Mouse (Mus musculus): ENCODE results near the gene Sorcs3. TPM values are rescaled to one million over a fixed set of nuclear protein-coding genes. Genes with fewer than 3 reads are reported as not detected.

The Sorcs3 gene
- not detected in 2 replicates for polyA plus RNA-seq (2012; rRNA removed)

DNA sequence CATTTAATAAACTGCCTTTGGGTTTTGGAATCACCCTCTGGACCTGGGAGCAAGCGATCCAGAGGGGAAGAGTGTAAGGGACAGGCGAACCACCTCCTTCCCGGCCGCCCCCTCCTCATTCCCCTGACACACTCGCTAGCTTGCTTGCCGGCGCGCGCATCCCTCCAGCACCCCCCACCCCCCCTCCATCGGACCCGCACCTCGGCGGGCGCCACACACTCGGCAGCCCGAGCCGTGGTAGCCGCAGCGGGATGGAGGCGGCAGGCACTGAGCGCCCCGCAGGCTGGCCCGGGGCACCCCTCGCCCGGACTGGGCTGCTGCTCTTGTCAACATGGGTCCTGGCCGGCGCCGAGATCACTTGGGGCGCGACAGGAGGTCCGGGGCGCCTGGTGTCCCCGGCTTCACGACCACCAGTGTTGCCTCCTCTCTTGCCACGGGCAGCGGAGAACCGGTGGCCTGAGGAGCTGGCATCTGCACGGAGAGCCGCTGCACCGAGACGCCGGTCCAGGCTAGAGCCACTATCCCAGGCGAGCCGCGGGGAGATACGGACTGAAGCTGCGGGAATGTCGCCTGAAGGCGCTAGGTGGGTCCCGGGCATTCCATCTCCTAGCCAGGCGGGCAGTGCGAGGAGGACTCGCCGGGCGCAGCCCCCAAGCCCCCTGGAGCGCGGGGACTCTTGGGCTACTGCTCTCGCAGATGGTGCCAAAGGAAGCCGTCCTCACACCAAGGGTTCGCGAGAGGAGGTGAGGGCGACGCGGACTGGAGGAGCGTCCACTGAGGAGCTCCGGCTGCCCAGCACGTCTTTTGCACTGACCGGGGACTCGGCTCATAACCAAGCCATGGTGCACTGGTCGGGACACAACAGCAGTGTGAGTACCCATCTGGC is at the start of gene Sorcs3:
Sorcs3 (plus strand) TSS at position 97 of the 886 bp plus-strand sequence.
- DNase-seq (ENCODE audit: low spot score) = no peak

DNA sequence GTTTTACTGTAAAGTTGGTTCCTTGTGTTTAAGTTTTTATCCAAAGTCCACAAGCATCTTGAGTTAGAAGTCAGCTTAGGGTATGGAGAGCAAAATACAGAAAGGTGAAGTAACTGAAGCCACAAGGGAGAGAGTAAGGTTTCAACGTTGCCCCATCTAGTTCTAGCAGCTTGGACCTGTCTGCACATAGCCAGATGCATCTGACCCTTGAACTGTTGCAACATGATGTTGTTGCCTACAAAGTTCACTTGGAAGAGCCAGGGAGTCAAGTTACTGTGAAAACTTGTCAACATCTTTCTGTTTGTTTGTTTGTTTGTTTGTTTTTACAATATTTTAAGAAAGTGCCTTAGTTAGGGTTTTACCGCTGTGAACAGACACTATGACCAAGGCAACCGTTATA is 40.5 kb upstream of the Sorcs3 start:
- no peak for DNase-seq (ENCODE audit: low spot score)

DNA sequence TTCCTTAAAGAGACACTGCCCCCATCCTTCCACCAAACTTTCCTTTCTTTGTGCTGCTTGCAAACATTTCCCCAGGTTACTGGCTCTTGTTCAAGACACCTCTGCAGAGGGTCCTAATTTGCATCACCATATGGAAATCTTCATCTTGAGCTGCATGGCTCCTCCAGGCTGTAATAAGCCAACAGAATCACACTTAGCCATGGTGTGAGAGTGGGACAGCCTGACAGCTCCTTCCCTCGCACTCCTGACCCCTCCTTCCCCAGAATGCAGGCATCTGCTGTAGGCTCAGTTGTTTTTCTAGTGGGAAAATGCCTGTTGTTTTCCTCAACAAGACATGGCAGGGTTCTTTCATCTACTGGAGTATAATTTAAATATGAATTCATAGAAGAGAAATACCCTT is 38.7 kb upstream of the Sorcs3 start:
- DNase-seq (ENCODE audit: low spot score) = no peak

DNA sequence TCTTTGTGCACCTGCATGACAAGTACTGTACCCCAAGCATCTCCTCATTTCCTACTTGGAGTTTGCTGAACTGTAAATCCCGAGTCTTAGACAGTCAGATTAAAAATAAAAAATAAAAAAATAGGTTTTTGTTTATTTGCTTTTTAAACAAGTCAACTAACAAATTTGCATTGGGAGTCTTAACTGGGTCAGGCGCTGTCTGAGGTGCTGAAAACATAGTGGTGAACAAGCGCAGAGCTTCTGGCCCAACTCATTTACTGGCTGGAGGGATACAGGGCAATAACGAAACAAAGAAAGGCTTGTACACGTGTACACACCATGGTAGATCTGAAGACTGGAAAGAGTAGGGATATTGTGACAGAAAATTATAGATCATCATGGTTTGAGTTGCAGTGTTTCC is 37.5 kb upstream of the Sorcs3 start:
- DNase-seq (ENCODE audit: low spot score) = no peak

DNA sequence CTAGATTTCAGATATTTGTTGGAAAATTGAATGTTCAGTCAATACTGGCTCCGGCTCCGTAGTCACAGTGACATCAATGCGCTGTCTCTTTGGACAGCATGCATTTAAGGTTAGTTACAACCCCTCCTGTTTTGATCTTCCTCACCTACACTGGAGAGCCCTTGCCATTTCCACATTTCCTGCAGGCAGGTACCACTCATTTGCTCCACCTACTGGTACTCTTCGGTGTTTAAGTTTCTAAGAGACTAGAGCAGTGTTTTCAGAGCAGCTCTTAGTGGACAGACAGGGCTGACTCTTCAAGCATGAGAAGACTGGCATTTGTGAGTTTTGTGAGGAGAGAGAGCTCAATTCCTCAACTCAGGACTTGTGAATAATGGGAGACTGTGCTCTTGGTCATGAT is 31.1 kb upstream of the Sorcs3 start:
- no peak for DNase-seq (ENCODE audit: low spot score)

DNA sequence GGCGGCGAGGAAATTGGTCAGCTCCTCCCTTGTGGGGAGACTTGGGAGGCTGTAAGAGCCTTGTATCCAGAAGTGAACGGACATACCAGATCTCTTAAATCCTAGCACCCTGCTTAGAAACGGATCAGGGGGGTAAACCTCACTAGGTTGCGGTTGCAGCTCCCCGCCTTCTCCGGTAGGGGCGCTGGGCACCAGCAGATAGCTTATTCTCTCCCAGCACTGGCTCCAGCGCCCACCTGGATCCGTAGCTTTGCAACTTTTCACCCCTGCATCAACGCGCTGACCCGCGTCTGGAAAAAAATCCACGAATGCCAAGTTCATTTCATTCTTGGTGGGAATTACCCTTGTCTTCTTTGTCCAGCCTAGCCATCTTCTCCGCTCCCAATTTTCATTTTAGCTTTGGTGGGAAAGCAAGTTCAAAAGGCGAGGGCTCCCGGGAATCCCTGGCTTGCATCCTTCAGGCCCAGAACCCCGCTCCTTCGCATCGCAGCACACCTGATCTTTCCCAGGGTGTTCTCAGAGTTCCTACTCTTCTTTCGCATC is 1.8 kb upstream of the Sorcs3 start:
- DNase-seq (ENCODE audit: low spot score) = no peak

DNA sequence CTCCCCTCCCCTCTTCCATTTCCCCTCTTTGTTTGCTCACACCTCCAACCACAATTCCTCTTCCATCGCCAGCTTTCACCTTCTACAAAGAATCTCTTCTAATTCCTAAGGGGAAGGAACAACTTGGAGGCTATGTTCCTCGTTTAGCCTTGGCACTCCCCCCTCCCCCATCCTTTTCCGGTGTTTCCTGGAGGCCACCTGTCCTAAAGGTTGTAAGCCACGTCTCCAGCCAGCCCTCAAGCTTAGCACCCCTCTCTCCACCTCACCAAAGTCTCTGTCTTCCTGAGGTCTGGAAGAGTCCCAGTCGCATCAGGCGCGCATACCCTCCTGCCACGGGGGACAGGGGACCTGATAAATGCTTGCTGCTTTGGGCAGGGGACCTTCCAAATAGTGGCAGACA is 1.3 kb upstream of the Sorcs3 start:
- DNase-seq (ENCODE audit: low spot score) = no peak

DNA sequence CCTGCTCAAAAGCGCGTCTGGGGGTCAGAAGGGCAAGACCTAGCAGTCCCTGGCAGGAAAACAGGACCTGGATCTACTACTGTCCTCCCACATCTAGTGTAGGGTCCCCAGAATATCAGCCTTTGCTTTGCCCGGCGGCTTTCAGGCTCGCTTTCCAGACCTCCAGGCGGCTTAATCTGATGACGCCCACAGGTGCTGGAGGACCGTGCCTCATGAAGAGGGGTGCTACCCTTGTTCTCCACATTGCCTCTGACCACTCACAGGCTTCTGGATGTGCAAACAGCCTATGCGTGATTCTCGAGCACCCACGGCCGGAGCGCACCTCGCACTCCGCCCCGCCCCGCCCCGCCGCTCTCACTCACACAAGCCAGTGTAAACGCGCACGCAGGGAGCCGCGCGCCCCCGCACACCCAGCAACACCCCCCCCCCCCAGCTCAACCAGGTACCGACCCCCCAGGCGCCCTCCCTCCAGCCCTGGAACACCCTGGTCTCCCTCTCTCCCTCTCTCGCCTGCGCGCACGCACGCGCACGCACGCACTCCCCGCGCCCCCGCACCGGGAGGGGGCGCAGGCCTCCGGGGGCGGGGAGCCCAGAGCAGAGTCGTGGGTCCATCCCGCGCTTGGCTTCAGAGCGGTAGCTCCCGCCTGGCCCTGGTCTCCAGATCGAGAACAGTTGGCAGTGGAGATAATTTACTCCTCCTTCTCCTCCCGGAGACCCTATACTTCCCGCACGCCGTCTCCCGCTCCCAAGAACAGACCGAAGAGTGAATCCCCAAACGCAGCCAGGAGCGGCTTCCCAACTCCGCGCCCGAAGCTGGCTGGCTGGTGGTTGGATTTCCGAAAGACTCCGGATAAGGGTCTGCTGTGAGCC is 698 bp upstream of the Sorcs3 start:
- DNase-seq (ENCODE audit: low spot score) = no peak

DNA sequence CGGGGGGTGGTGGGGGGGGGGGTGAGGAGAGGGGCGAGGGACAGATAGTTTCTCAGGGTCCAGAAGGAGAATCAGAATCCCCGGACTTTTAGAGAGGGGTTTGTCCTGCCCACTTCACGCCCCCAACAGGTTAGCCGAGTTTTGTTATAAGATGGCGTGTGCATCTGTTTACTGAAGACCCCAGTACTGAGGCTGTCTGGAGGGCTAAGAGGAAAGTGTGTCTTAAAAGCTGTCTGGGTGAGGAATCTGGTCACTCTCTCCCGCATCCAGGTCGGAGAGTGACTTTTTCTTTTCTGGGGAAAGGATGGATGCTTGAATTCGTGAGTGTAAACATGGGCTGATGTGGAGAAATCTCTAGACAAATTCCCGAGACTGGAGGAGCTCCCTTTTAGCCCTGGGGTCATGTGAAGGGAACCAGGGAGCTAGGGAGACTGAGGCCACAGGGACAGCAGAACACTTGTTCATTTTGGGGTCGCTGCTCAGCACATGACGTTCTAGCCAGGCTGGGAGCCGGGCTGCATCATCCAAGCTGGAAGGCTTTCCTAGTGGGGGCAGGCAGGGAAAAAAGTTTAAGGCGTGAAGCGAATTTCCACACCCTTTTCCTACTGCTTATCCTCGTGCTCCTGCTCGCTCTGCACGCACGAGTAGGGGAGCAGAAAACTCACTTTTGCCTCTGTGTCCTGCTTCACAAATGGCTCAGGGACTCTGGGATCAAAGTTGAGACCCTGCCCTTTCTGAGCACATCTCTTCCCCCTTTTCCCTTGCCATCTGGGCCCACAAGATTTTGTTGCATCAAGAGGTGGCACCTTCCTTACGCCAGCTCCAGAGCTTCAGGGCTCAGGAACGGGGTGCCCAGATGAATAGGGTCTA is 1.3 kb downstream of the Sorcs3 start:
- DNase-seq (ENCODE audit: low spot score) = no peak

DNA sequence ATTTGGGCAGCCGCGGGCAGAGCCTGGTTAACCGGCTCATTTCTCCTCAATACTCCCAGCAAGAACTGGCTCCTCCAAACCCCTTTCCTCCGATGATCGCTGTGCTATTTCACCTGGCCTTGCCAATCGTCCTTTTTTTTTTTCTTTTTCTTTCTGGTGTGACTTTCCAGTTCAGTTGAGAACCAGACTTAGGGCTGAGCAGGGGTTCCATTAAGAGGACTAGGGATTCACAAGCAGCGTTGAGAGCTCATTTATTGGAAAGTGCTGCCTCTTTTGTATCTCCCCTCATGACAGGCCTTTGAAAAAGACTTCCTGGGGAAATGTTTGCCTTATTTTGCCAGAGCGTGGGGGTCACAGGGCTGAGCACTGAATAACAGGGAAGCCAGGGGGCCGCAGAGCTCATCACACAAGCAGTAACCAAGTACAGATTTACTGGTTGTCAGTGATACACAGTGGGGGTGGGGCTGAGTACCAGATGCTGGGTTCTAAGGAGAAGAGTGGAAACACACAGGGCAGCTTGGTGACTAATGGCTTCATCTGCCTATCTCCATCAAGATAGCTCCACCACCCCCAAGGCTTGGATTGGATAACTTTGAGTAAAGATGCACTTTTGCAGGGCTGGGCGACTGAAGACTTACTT is 2.0 kb downstream of the Sorcs3 start:
- DNase-seq (ENCODE audit: low spot score) = no peak

DNA sequence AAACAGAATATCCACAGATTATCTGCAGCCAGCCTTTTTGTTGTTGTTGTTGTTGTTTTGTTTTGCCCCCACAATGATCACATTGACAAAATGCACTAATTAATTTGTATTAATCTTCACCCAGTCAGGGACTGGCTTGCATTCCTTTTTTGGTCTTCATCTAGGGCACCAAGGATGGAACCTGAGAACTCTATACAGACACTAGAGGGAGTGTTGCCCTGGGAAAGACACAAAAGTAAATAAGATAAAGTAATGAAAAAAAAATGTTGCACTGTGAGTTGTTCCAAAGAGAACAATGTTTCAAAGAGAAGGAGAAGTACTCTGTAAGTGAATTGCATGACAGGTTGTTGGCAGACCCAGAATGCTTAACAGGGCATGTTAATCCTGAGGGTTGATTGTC is 9.6 kb downstream of the Sorcs3 start:
- no peak for DNase-seq (ENCODE audit: low spot score)

DNA sequence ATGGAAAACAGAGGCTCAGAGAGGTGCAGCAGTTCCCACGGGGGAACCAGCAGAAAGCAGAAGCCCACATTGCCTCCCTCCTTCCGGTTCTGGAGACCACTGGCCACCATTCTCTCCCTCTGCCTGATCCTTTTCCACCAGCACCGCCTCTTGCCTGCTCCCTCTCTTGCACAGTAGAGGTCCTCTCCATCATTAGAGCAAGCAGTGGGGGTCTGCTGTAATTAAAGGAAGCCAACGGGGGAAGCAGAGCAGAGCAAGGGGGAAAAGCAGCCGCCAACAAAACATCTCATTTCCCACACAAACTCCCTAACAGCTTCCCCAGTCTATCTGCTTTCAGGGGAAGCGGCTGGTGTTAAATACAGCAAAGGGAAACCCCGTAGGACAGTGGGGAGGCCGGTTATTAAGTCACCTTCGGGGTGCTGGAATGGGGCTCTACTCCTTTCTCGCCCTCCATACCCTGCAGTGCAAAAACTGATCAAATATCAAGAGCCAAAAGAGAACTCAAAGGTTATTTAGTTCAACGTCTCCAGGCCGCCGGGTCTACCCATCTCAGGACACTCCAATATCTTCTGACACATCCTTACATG is 32.1 kb downstream of the Sorcs3 start:
- no peak for DNase-seq (ENCODE audit: low spot score)

DNA sequence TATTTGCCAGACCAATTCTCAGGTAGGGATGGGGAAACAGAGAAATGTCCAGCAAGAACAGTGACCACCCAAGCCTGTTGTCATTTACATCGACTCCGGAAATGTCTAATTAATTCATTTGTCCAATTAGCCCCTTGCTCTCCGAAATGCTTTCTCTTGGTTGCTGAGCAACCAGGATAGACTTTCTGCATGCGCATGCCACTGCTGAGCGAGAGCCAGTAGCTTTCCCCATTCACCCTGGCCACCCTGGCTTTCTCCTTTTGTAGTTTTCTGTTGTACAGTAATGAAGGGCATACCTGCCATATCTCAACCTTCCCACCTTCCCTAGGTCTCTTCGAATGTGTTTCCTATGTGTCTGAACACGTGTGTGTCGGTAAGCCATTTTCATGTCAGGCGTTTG is 32.6 kb downstream of the Sorcs3 start:
- DNase-seq (ENCODE audit: low spot score) = no peak

DNA sequence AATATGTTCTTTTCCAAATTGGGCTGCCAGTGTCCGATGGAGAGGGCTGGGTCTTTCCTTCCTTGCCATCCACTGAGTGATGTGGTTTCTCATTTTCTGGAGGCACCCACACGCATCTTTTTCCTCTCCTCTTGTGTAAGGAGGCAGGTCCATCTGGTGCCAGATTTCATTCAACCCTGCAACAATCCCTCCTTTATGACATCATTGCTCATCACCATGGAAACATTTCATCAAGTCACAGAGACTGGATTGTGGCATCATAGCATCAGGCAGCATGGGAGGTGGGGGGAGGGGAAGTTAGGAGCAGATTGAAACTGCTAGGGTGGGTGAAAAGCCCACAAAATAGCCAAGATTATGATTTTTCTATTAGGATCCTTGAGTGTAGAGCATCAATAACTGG is 35.1 kb downstream of the Sorcs3 start:
- DNase-seq (ENCODE audit: low spot score) = no peak

DNA sequence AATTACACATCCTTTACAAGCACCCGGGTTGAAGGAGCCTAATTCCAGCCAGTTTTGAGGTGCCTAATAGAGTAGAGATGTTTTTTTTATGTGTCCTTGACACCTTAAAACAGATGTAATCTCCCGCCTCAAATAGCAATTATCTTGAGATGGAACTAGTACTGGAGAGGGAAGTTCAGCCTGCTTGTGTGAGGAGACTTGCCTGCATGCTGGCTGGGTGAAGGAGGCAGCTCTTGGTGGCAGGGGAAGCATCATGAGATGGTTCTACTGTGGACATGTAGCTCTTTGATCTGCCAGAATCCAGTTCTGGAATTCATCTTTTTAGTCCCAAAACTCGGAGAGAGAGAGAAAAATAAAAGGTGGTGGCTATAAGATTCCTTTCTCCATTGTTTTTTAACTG is 38.2 kb downstream of the Sorcs3 start:
- no peak for DNase-seq (ENCODE audit: low spot score)

DNA sequence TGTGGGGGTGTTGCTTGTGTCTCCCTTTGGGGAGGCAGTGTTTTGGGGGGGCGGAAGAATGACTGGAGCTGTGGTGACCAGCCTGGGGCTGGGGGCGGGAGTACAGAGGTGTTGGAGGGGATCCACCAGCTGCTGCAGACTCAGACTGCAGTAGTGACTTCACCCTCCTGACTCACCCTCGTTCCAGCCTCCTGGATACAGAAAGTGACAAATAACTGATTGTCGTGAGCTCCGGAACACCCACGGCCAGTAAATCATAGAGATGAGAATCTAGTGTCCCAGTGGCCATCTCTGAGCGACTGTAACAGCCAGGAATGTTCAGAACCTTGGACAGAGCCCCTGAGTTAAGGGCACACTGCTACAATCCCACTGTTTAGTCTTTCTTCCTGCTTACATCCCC is 53.4 kb downstream of the Sorcs3 start:
- DNase-seq (ENCODE audit: low spot score) = no peak

DNA sequence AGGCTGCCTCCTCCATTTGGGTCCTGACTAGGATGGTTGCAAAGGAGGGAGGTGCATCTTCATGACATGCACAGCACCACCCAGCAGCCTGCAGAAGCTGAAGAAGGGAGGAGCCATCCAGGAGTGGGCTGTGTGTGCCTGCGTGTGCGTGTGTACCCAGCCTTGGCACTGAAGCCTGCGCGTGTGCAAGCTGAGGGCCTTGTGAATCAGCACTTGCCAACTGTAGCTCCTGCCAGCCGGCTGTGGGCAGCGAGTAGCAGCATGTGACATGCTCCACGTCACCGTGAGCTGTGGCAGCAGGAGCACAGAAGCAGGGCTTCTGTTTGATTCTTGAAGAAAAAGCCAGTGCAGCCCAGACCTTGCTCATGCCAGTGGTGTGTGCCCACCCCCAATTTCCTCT is 54.8 kb downstream of the Sorcs3 start:
- no peak for DNase-seq (ENCODE audit: low spot score)

DNA sequence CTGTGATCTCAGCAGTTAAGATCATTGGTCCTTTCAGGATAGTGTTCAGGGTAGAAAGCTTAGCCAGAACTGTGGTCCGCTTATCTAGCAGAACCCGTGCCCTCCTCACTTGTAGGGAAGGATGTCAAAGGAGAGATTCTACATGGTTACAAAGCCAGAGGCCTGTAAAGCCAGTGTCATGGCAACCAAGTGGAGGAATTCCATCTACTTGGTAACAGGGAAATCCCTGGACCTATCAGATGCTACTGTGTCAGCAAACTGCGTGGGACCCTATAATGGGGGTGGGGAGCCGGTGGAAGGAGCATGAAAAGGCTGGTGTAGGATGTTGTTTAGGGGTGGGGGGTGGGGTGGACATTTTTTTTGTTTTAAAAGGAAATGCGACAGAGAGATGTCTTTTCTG is 57.9 kb downstream of the Sorcs3 start:
- no peak for DNase-seq (ENCODE audit: low spot score)

DNA sequence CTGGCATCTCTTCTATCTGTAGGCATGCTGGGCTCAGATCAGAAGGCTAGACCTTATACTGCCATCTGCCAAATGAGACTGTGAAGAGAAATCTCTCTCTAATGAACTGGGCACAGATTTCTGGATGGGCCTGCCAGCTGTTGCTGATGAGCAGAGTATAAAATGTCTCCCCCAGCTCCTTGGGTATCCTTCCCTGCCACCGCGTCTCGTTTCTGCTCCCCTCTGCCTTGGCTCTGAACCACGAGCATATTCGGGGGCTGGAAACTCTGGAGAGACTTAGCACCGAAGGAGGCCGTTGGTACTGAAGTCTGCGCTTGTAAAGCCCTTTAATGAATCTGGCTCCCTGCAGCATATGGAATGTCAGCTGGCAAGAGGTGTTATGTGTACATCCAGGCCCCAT is 74.4 kb downstream of the Sorcs3 start:
- DNase-seq (ENCODE audit: low spot score) = no peak

DNA sequence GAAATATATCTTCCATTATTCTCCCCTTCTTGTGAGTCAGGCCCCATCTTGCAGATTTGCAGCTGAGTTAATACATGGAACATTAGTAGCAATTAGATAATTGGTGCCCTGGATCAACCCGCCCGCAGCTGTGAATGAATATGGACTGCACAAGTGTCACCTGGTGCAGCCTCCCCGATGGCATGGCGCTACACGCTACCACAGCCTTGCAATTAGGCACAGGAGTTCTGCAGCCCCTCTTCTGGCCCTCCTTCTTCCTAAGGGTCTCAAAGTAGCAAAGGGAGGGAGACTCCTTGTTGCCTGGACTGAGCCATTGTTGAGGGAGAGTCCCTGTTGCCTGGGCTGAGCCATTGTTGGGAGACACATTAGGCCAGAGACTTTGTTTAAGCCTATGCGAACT is 76.4 kb downstream of the Sorcs3 start:
- no peak for DNase-seq (ENCODE audit: low spot score)

DNA sequence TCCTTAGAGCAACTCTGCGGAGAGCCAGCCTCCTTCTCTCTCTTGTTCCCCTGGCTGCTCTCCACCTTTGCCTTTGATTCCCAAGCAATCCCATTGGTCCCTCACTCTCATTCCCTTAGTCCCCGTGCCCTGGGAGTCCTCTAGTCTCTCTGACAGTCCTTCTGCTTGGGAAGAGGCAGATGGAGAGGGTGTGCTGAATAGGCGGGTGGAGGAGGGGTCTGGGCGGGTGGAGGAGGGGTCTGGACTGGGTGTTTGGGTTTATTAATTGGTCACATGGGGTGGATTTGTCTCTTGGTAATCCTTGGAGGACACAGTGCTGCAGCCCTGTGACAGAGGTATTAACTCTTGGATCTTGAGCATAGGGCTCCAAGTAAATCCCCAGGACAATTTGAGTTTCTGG is 77.4 kb downstream of the Sorcs3 start:
- no peak for DNase-seq (ENCODE audit: low spot score)
